In genomic region chr17:6961181-6962000, GRCm38 (mm10) we compare ENCODE assay signal across 8 mouse cellular contexts. TPM values are rescaled to one million over a fixed set of nuclear protein-coding genes. Genes with fewer than 3 reads are reported as not detected.
A peak's percentile ranks its signal among the peaks of the same experiment; 100 is the strongest.
DNase-seq lines count a peak whose midpoint lies in the region; ATAC-seq and TF ChIP-seq lines count a peak whose summit lies in the region.
"Not testable (repeated sequence)": the region's sequence is repeated elsewhere in the genome, so short reads cannot be mapped to it uniquely, and the experiment has no call there.

No protein-coding gene starts in this region.

- TF ChIP-seq POLR2A in ES-Bruce4 (IDR thresholded peaks at IDR 0.05; ENCODE audit: insufficient read depth, low read length), result not testable (repeated sequence)

- peak overlapping the region; percentile 99 for H3K9ac ChIP-seq in ES-Bruce4 (ENCODE audit: low read depth, poor library complexity, severe bottlenecking)
- not testable (repeated sequence) for H3K9ac ChIP-seq in forebrain, embryonic 16.5 days (replicated peaks; ENCODE audit: low read depth, low read length); kidney, embryonic 15.5 days; liver, embryonic 11.5 days (ENCODE audit: low read depth, low read length); midbrain, embryonic 16.5 days (ENCODE audit: low read depth, low read length); stomach, embryonic 15.5 days

- WGBS in forebrain, embryonic 16.5 days, result 0% methylated on average over 11 of the region's 48 CpGs
- 0% methylated on average over 16 of the region's 48 CpGs for WGBS in kidney, embryonic 15.5 days
- under 1% methylated on average over 13 of the region's 48 CpGs for WGBS in liver, embryonic 11.5 days
- WGBS in midbrain, embryonic 16.5 days, result 0% methylated on average over 14 of the region's 48 CpGs
- under 1% methylated on average over 22 of the region's 48 CpGs for WGBS in stomach, embryonic 15.5 days

- TF ChIP-seq CTCF in ES-Bruce4 (IDR thresholded peaks at IDR 0.05; ENCODE audit: low read depth, low read length), result not testable (repeated sequence)

- DNase-seq in cerebellum, adult 9-11 months, result peak; percentile 60
- DNase-seq in heart, postnatal 25 days (ENCODE audit: low spot score), result peak; percentile 12
- peak; percentile 36 for DNase-seq in liver, embryonic 11.5 days (ENCODE audit: low spot score)

- H3K36me3 ChIP-seq in ES-Bruce4 (ENCODE audit: control insufficient read depth, insufficient read depth, low read length, poor library complexity, severe bottlenecking); forebrain, embryonic 16.5 days (ENCODE audit: control insufficient read depth, insufficient read depth); kidney, embryonic 15.5 days; liver, embryonic 11.5 days (ENCODE audit: control insufficient read depth, insufficient read depth, low read length); midbrain, embryonic 16.5 days (ENCODE audit: control insufficient read depth, insufficient read depth, low read length); stomach, embryonic 15.5 days: not testable (repeated sequence)

- H3K9me3 ChIP-seq in ES-Bruce4 (replicated peaks; ENCODE audit: control insufficient read depth, insufficient read depth, low read length, poor library complexity, severe bottlenecking); forebrain, embryonic 16.5 days (ENCODE audit: control insufficient read depth, low read length); kidney, embryonic 15.5 days (replicated peaks); liver, embryonic 11.5 days (ENCODE audit: control insufficient read depth, low read length); midbrain, embryonic 16.5 days (replicated peaks; ENCODE audit: control insufficient read depth, low read length, poor library complexity, severe bottlenecking); stomach, embryonic 15.5 days: not testable (repeated sequence)

- H3K27ac ChIP-seq in ES-Bruce4 (ENCODE audit: insufficient read depth, low read length); forebrain, embryonic 16.5 days (ENCODE audit: low read length); liver, embryonic 11.5 days (ENCODE audit: low read depth, low read length); midbrain, embryonic 16.5 days (ENCODE audit: low read length); stomach, embryonic 15.5 days: not testable (repeated sequence)
- H3K27ac ChIP-seq in kidney, embryonic 15.5 days, result peak overlapping the region; percentile 72; the same call in 1 of the 2 replicates

- H3K27me3 ChIP-seq in ES-Bruce4 (ENCODE audit: control insufficient read depth, insufficient read depth, low read length, poor library complexity, severe bottlenecking); forebrain, embryonic 16.5 days (replicated peaks; ENCODE audit: control insufficient read depth, insufficient read depth, low read length); kidney, embryonic 15.5 days; liver, embryonic 11.5 days (replicated peaks; ENCODE audit: control insufficient read depth, insufficient read depth, low read length); midbrain, embryonic 16.5 days (ENCODE audit: control insufficient read depth, insufficient read depth, low read depth, low read length); stomach, embryonic 15.5 days (replicated peaks): not testable (repeated sequence)

- not testable (repeated sequence) for H3K4me1 ChIP-seq in ES-Bruce4 (ENCODE audit: control insufficient read depth, insufficient read depth, low read length); forebrain, embryonic 16.5 days (replicated peaks; ENCODE audit: control insufficient read depth, insufficient read depth, low read length); kidney, embryonic 15.5 days; liver, embryonic 11.5 days (replicated peaks; ENCODE audit: control insufficient read depth, insufficient read depth, low read length); midbrain, embryonic 16.5 days (ENCODE audit: control insufficient read depth, insufficient read depth, low read length); stomach, embryonic 15.5 days

- peak; percentile 97 for ATAC-seq in forebrain, embryonic 16.5 days
- peak; percentile 98 for ATAC-seq in kidney, embryonic 15.5 days (replicated peaks; ENCODE audit: low FRiP score)
- peak; percentile 97 for ATAC-seq in liver, embryonic 11.5 days (replicated peaks; ENCODE audit: low FRiP score)
- peak; percentile 97 for ATAC-seq in midbrain, embryonic 16.5 days
- peak; percentile 98 for ATAC-seq in stomach, embryonic 15.5 days (ENCODE audit: insufficient read depth, low FRiP score, low read depth)

- peak overlapping the region; percentile 77 for H3K4me3 ChIP-seq in ES-Bruce4 (ENCODE audit: low read depth, low read length)
- peak overlapping the region; percentile 35 for H3K4me3 ChIP-seq in forebrain, embryonic 16.5 days (replicated peaks; ENCODE audit: low read length)
- peak overlapping the region; percentile 54 for H3K4me3 ChIP-seq in kidney, embryonic 15.5 days (replicated peaks)
- peak overlapping the region; percentile 54 for H3K4me3 ChIP-seq in liver, embryonic 11.5 days (ENCODE audit: low read depth, low read length)
- H3K4me3 ChIP-seq in midbrain, embryonic 16.5 days (ENCODE audit: low read depth, low read length), result peak overlapping the region; percentile 23; the same call in 1 of the 2 replicates
- H3K4me3 ChIP-seq in stomach, embryonic 15.5 days (replicated peaks), result peak overlapping the region; percentile 31

- not testable (repeated sequence) for TF ChIP-seq EP300 in ES-Bruce4 (IDR thresholded peaks at IDR 0.05; ENCODE audit: insufficient read depth, low read depth, low read length)

- H3K4me2 ChIP-seq in forebrain, embryonic 16.5 days (ENCODE audit: low read length), result peak overlapping the region; percentile 48
- peak overlapping the region; percentile 55 for H3K4me2 ChIP-seq in kidney, embryonic 15.5 days
- H3K4me2 ChIP-seq in liver, embryonic 11.5 days, result peak overlapping the region; percentile 48; the same call in 1 of the 2 replicates
- H3K4me2 ChIP-seq in midbrain, embryonic 16.5 days (ENCODE audit: low read length), result peak overlapping the region; percentile 45
- H3K4me2 ChIP-seq in stomach, embryonic 15.5 days, result peak overlapping the region; percentile 48

- intact Hi-C loops in heart, postnatal 25 days (cut with DNase I), result not testable (repeated sequence)

RNA-seq across cellular contexts. Expression of gene Tagap1, which starts 0.4 kb away (rescaled TPM):
- polyA plus RNA-seq in ES-Bruce4 (2011; ENCODE audit: insufficient read depth, insufficient read length, low read depth, missing spikeins), result 46.6 and 48.5 TPM in 2 replicates
- polyA plus RNA-seq in forebrain, embryonic 16.5 days (2015; fragmentation: Nextera tagmentation; extraction: Ambion mirVana), result 47.7 and 51.7 TPM in 2 replicates
- 1 to 10 TPM; 6.9 to 7.4 TPM for total RNA-seq in heart, postnatal 25 days (2021)
- 53.5 and 56.3 TPM in 2 replicates for polyA plus RNA-seq in kidney, embryonic 15.5 days (2015; fragmentation: Nextera tagmentation; extraction: Ambion mirVana)
- 36.4 TPM in 2 replicates for polyA plus RNA-seq in liver, embryonic 11.5 days (2014; fragmentation: Nextera tagmentation; extraction: Ambion mirVana)
- polyA plus RNA-seq in midbrain, embryonic 16.5 days (2015; fragmentation: Nextera tagmentation; extraction: Ambion mirVana), result 51.0 and 56.1 TPM in 2 replicates
- 45.5 and 47.3 TPM in 2 replicates for polyA plus RNA-seq in stomach, embryonic 15.5 days (2015; fragmentation: Nextera tagmentation; extraction: Ambion mirVana)

RNA-seq across cellular contexts. Expression of gene Rnaset2b, which starts 9.0 kb away (rescaled TPM):
- 74.7 and 79.9 TPM in 2 replicates for polyA plus RNA-seq in ES-Bruce4 (2011; ENCODE audit: insufficient read depth, insufficient read length, low read depth, missing spikeins)
- polyA plus RNA-seq in forebrain, embryonic 16.5 days (2015; fragmentation: Nextera tagmentation; extraction: Ambion mirVana), result 83.1 and 87.9 TPM in 2 replicates
- 100 to 1,000 TPM; 166 to 167 TPM for total RNA-seq in heart, postnatal 25 days (2021)
- polyA plus RNA-seq in kidney, embryonic 15.5 days (2015; fragmentation: Nextera tagmentation; extraction: Ambion mirVana), result 287 and 291 TPM in 2 replicates
- 138 and 150 TPM in 2 replicates for polyA plus RNA-seq in liver, embryonic 11.5 days (2014; fragmentation: Nextera tagmentation; extraction: Ambion mirVana)
- polyA plus RNA-seq in midbrain, embryonic 16.5 days (2015; fragmentation: Nextera tagmentation; extraction: Ambion mirVana), result 66.0 and 76.3 TPM in 2 replicates
- 255 and 280 TPM in 2 replicates for polyA plus RNA-seq in stomach, embryonic 15.5 days (2015; fragmentation: Nextera tagmentation; extraction: Ambion mirVana)

RNA-seq across cellular contexts. Expression of gene Rsph3b, which starts 12.9 kb away (rescaled TPM):
- polyA plus RNA-seq in ES-Bruce4 (2011; ENCODE audit: insufficient read depth, insufficient read length, low read depth, missing spikeins), result 14.7 and 17.7 TPM in 2 replicates
- 54.9 and 56.1 TPM in 2 replicates for polyA plus RNA-seq in forebrain, embryonic 16.5 days (2015; fragmentation: Nextera tagmentation; extraction: Ambion mirVana)
- 10 to 100 TPM; 49.9 to 52.1 TPM for total RNA-seq in heart, postnatal 25 days (2021)
- 45.5 and 47.8 TPM in 2 replicates for polyA plus RNA-seq in kidney, embryonic 15.5 days (2015; fragmentation: Nextera tagmentation; extraction: Ambion mirVana)
- 28.1 and 29.6 TPM in 2 replicates for polyA plus RNA-seq in liver, embryonic 11.5 days (2014; fragmentation: Nextera tagmentation; extraction: Ambion mirVana)
- 63.2 and 69.3 TPM in 2 replicates for polyA plus RNA-seq in midbrain, embryonic 16.5 days (2015; fragmentation: Nextera tagmentation; extraction: Ambion mirVana)
- 51.0 and 54.0 TPM in 2 replicates for polyA plus RNA-seq in stomach, embryonic 15.5 days (2015; fragmentation: Nextera tagmentation; extraction: Ambion mirVana)

RNA-seq across cellular contexts. Expression of gene Gm49721, which starts 17.3 kb away (rescaled TPM):
- polyA plus RNA-seq in ES-Bruce4 (2011; ENCODE audit: insufficient read depth, insufficient read length, low read depth, missing spikeins), result not detected in 2 replicates
- 0.25 and 0.31 TPM in 2 replicates for polyA plus RNA-seq in forebrain, embryonic 16.5 days (2015; fragmentation: Nextera tagmentation; extraction: Ambion mirVana)
- total RNA-seq in heart, postnatal 25 days (2021), result not detected
- polyA plus RNA-seq in kidney, embryonic 15.5 days (2015; fragmentation: Nextera tagmentation; extraction: Ambion mirVana), result 0.14 and 0.68 TPM in 2 replicates
- 0.12 TPM in 1 of 2 replicates, not detected in the other for polyA plus RNA-seq in liver, embryonic 11.5 days (2014; fragmentation: Nextera tagmentation; extraction: Ambion mirVana)
- 0.24 and 0.44 TPM in 2 replicates for polyA plus RNA-seq in midbrain, embryonic 16.5 days (2015; fragmentation: Nextera tagmentation; extraction: Ambion mirVana)
- 0.19 and 0.24 TPM in 2 replicates for polyA plus RNA-seq in stomach, embryonic 15.5 days (2015; fragmentation: Nextera tagmentation; extraction: Ambion mirVana)

Comparison
In these comparisons a context has a peak if more than half of its experiments do, and no peak if none do; other contexts are left out.
1. H3K4me3 ChIP-seq: peak in every context shown above with its lines; median percentile 77 in ES-Bruce4; 54 in kidney, embryonic 15.5 days; 54 in liver, embryonic 11.5 days; 35 in forebrain, embryonic 16.5 days; 31 in stomach, embryonic 15.5 days; 23 in midbrain, embryonic 16.5 days.